Mouse (Mus musculus) liver, postnatal 0 days (tissue): ENCODE data around the gene Psenen.

Experiments used
- CTCF ChIP-seq: sonication (generic); IDR thresholded peaks from 2 replicates; pipeline ENCODE4 v1.5.1; 2016; ENCODE audit warnings: antibody characterized with exemption, low read depth
- EP300 ChIP-seq: IDR thresholded peaks from 2 replicates; pipeline ENCODE4 v1.6.1; 2016; ENCODE audit warnings: antibody characterized with exemption, low read depth, mild to moderate bottlenecking

GRCm38 (mm10) chr7:30604944-30605343 is 41.5 kb upstream of the Psenen start:
- TF ChIP-seq CTCF, result no peak
- TF ChIP-seq EP300, result no peak
